Mouse (Mus musculus): Measurements from ENCODE around the gene Tmcc3.

The Tmcc3 gene

GRCm38 (mm10) chr10:94371293-94371692, 59.5 kb downstream of the Tmcc3 start:
- DNase-seq (ENCODE audit: low spot score): no peak

- DNase-seq (ENCODE audit: low spot score): no peak
Observed at GRCm38 (mm10) chr10:94376941-94377340, 65.2 kb downstream of the Tmcc3 start.

GRCm38 (mm10) chr10:94377844-94378243, 66.1 kb downstream of the Tmcc3 start:
- DNase-seq (ENCODE audit: low spot score): no peak

GRCm38 (mm10) chr10:94378383-94378782, 66.6 kb downstream of the Tmcc3 start:
- DNase-seq (ENCODE audit: low spot score): peak; percentile 53

- no peak for DNase-seq (ENCODE audit: low spot score)
Observed at GRCm38 (mm10) chr10:94380082-94380481, 68.3 kb downstream of the Tmcc3 start.

- peak; percentile 6 for DNase-seq (ENCODE audit: low spot score)
Observed at GRCm38 (mm10) chr10:94380662-94381392, 69.1 kb downstream of the Tmcc3 start.

- DNase-seq (ENCODE audit: low spot score): no peak
Observed at GRCm38 (mm10) chr10:94381393-94381740, 69.6 kb downstream of the Tmcc3 start.

- no peak for DNase-seq (ENCODE audit: low spot score)
Observed at GRCm38 (mm10) chr10:94382618-94383017, 70.9 kb downstream of the Tmcc3 start.

GRCm38 (mm10) chr10:94383565-94383964, 71.8 kb downstream of the Tmcc3 start:
- DNase-seq (ENCODE audit: low spot score): no peak

GRCm38 (mm10) chr10:94389219-94389618, 77.5 kb downstream of the Tmcc3 start:
- DNase-seq (ENCODE audit: low spot score): no peak

- DNase-seq (ENCODE audit: low spot score): no peak
Observed at GRCm38 (mm10) chr10:94391049-94391448, 79.3 kb downstream of the Tmcc3 start.

GRCm38 (mm10) chr10:94394286-94394685, 82.5 kb downstream of the Tmcc3 start:
- no peak for DNase-seq (ENCODE audit: low spot score)

GRCm38 (mm10) chr10:94397833-94398596, 86.3 kb downstream of the Tmcc3 start:
- DNase-seq (ENCODE audit: low spot score): no peak

GRCm38 (mm10) chr10:94400895-94401294, 89.1 kb downstream of the Tmcc3 start:
- no peak for DNase-seq (ENCODE audit: low spot score)

- no peak for DNase-seq (ENCODE audit: low spot score)
Observed at GRCm38 (mm10) chr10:94405456-94405855, 93.7 kb downstream of the Tmcc3 start.

GRCm38 (mm10) chr10:94406821-94407220, 95.1 kb downstream of the Tmcc3 start:
- no peak for DNase-seq (ENCODE audit: low spot score)

GRCm38 (mm10) chr10:94408356-94409146, 96.8 kb downstream of the Tmcc3 start:
- peak; percentile 61 for DNase-seq (ENCODE audit: low spot score)

GRCm38 (mm10) chr10:94409661-94410060, 97.9 kb downstream of the Tmcc3 start:
- no peak for DNase-seq (ENCODE audit: low spot score)

GRCm38 (mm10) chr10:94411594-94411993, 99.8 kb downstream of the Tmcc3 start:
- DNase-seq (ENCODE audit: low spot score): no peak

- no peak for DNase-seq (ENCODE audit: low spot score)
Observed at GRCm38 (mm10) chr10:94413770-94414651, 102.3 kb downstream of the Tmcc3 start.

GRCm38 (mm10) chr10:94415950-94416844, 104.4 kb downstream of the Tmcc3 start:
- DNase-seq (ENCODE audit: low spot score): no peak
